Mouse (Mus musculus): ENCODE results near the gene Nme6. TPM values are rescaled to one million over a fixed set of nuclear protein-coding genes. Genes with fewer than 3 reads are reported as not detected.
"Not testable (repeated sequence)": the region's sequence is repeated elsewhere in the genome, so short reads cannot be mapped to it uniquely, and the experiment has no call there.

The Nme6 gene
- 19.5 and 22.1 TPM in 2 replicates for polyA plus RNA-seq (2012; rRNA removed)

DNA sequence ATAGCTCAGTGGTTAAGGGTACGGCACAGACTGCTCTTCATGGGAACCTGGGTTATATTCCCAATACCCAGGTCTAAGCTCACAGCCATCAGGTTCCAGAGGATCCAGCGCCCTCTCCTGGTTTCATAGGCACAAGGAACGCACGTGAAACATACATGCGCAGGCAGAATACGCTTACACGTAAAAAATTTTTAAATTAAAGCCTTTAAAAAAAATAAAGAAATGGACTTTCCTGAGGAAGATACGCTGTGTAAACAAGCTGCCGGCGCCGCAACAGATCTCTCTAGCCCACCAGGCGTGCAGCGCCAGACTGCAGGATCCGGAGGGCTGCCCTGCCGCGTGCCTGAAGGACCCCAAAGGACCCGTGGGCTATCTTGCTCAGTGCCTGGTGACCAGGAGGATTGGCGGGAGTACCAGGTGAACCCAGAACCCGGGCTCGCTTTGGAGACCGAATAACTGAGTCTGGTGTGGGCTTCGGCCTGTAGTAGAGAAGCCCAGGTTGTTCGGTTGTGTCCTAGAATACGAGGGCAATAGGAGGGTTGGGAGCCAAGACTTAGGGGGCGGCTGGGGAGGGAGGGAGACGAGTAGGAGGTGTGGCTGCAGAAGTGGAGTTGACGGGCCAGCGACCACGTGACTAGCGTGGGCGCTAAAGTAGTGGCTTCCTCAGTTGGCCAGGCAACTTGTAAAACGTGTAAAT, at the start of gene Nme6:
TSS of gene Nme6 (plus strand) at position 359 of the 697 bp plus-strand sequence.
- peak; percentile 68 for DNase-seq (ENCODE audit: low spot score)

DNA sequence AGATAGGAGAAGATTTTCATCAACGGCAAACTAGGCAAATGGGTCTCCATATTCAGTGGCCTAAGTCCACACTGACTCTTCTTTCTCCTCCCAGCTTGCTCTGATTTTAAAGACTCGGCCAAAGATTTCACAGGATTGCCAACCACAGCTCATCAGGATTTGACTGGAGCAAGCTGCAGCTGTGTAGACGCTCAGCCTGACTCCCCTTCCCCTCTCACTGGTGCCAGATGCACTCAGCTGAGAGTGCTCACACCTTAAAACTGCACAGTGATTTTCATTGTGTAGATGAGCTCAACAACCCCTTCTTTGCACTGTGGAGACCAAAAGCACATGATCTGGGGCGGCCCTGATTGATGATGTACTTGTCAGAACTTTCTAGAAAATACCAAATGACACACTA, 42.0 kb upstream of the Nme6 start, which contains the start of gene Fbxw27:
TSS of gene Fbxw27 (minus strand) at position 101 of the 400 bp plus-strand sequence.
- DNase-seq (ENCODE audit: low spot score) = not testable (repeated sequence)

DNA sequence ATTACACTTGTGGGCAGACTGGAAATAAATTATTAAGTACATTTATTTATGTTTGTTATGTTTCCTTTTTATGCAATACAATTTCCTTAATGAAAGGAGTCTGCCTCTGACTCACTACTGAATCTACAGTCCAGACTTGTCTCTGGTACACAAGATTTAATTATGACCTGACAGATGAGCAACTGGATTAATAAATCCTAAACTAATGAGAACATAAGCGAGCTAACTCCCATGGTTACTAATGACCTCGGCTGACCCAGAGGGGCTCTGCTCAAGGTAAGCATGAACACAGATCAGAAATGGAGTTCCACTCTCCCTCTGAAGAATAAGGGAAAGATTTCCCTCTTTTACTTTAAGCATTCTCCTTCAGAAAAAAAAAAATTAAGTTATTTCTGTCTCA, 37.3 kb upstream of the Nme6 start:
- no peak for DNase-seq (ENCODE audit: low spot score)

DNA sequence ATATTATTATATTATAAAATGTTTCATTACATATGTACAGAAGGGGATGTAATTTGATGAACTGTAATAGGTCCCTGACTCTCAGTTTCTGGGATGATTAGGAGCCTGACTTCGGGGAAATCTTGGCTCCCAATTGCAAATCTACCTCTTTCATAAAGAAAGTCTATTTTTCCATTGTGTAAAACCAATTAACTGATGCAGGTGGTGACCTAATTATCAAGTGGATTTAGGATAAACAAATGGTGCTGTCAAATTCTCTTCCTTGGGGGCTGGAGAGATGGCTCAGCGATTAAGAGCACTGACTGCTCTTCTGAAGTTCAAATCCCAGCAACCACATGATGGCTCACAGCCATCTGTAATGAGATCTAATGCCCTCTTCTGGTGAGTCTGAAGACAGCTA, 36.7 kb upstream of the Nme6 start:
- DNase-seq (ENCODE audit: low spot score) = no peak

DNA sequence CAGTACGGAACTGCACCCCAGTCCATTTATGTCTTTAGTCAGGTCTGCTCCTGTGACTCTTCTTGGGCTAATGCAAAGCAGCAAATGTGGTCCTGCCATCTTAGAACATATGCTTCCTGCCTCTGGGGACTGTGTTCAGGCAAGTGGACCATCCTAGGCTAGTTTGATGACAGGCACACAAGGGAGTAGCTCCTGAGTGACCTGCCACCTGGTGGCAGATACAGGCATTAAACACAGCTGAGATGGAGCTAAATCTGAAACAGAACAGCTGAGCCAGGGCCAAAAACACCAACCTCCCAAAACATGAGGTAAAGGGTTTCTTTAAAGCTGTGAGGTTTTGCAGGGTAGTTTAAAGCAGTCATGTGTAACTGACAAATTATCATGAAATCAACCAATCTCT, 34.5 kb upstream of the Nme6 start:
- DNase-seq (ENCODE audit: low spot score) = no peak

DNA sequence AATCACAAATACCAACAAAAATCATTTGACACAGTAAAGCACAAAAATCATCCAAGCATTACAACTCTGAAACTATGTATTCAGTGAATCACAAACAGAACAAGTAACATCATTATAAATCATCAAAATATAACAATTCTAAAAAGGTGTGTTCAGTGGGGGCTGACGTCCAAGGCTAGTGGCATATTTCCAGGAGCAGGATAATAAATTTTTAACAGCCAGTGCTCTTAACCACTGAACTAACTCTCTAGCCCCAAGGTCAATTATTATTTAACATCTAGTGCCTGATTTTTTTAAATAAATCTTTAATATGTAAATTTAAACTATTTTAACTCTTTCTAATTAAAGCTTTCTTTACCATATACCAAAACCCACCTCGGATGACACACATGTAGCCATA, 27.0 kb upstream of the Nme6 start:
- not testable (repeated sequence) for DNase-seq (ENCODE audit: low spot score)

DNA sequence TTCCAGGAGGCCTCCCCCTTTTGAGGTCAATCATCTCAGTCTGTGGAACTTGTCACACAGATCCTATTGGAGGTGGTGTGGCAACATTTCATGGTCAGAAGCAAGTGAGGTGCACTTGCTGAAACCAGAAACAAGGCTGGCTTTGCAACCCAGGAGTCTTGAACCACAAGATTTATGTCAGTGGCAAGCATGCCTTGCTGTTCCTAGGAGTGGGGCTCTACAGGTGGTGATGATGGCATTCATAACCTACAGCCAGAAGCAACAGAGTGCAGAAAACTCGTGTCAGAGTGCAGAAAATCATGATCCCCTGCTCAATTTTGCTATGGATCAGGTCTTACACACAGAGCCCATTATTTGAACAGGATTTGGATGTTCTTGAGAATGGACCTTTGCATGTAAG, 26.3 kb upstream of the Nme6 start:
- DNase-seq (ENCODE audit: low spot score) = no peak

DNA sequence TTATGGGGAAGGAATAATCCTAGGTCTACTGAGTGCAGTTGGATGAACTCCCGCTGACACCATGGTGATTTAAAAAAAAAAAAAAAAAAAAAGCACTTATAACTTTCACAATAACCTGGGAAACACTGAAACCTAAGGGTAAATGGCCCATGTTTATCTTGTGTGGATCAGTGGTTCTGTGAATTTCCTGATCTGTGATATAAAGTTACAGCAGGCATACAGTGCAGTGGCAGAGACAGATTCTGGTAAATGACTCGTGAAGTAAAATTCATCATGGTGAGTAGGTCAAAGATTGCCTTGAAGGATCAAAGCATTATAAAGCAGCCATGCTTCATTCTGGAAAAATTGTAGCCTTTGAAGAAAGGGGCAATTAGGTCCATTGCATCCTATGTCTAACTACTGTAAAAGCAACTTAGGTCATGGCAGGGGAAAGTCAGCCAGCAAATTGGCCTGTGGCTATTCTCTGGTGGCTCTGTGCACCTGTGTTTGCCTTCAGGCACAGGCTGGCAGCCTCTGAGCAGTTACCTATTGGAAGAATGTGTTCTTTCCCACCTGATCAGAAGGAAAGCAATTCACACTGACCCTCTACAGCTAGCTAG, 25.8 kb upstream of the Nme6 start:
- DNase-seq (ENCODE audit: low spot score) = no peak

DNA sequence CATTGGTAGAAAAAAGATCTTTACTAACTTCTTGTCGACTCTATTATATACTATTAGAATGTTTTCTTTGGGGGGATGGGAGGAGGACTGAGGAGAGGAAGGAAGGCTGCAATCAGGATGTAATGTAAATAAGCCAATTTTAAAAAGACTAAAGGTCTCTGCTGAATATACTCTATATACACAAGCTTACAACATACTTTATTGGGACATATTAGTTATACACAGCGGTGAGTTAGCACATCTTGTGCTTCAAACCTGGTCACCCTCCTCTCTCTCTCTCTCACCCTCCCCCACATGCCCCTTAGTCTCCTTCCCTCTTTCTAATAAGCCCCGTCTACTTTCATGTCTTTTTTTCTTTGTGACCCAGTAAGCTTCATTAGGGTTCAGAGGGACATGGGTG, 24.7 kb upstream of the Nme6 start:
- DNase-seq (ENCODE audit: low spot score) = no peak

DNA sequence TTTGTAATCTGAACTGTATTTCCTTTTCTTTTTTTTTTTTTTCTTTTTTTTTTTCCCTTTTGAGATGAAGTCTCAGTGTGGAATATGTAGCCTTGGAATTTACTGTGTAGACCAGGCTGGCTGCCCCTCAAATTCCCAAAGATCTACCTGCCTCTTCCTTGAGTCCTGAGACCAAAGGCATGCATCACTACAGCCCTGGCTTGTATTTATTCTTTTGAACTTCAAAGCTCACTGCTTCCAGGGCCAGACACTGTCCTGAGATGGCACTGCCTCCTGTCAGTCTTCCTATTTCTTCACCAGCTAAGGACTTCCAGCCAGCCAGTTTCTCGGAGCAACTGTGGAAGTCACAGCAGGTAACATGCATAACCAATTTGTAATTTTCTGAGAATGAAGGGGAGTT, 20.6 kb upstream of the Nme6 start, which contains the start of gene Spink8:
TSS of gene Spink8 (plus strand) at position 301 of the 400 bp plus-strand sequence.
- no peak for DNase-seq (ENCODE audit: low spot score)

DNA sequence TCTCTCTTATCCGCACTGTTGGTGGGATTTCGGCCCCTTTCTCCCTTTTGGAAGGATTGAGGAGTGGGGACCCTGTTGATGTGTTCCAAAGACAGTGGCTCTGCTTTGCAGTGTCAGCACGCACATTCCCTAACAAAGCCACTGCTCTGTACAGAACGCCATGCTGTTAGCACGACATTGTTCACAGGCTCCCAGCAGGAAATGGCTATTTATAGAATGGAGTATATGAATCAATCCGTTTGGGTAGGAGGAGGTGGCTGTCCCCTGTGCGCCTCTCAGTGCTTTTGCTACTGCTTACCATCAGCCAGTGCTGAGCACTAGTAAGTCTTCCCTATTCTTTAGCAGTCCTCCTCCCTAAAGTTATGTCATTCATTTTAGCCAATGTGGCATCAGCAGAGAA, 19.1 kb upstream of the Nme6 start:
- DNase-seq (ENCODE audit: low spot score) = no peak

DNA sequence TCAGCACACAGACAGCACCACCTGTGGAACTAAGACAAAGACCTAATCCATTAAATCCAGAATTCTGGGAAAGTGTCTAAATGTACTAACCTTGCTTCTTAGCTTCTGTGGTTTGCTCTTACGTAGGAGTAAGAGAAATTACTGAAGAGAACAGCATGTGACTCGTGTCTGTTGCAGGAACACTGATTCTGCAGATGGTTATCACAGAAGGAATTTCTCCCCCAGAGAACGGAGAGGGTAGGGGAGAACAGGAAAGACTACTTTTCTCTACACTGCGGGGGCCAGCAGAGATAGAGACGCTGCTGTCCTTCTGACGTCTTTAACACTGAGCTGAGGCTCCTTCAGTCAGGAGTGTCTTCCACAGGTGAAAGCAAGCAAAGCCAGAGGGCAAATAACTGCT, 16.2 kb upstream of the Nme6 start:
- no peak for DNase-seq (ENCODE audit: low spot score)

DNA sequence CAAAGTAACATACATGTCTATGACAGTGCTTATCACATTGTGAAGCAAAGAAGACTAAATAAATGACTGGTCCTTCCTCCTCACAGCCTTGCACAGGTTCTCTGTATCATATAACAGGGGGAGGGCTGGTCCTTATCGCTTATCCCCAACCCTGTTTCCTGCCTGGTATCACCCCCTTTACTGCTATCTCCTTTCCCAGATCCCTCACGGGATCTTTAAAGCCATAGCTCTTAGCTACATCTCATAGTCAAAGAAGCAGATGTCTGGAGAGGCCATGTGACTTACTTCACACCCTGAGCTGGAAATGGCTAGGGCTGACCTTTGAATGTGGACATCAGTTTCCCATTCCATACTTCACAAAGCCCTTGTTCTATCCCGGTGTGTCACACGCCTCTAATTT, 6.8 kb upstream of the Nme6 start:
- no peak for DNase-seq (ENCODE audit: low spot score)

DNA sequence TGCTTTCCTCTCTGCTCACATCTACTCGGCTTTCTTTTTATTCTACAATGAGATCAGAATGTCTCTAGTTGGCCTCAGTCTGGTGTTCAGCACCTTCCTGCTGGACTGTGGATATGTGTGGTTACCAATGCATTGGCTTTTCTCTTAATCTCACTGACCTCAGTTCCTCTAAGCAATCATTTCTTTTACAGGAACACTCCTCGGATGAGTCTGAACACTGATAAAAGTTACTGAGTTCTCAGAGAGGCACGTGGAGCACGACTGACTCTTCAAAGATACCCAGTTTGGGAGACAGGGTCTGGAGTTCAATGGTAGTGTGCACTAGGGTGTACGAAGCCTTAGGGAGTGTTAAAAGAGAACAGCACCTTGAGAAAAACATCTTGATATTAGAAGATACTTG, 6.4 kb upstream of the Nme6 start:
- DNase-seq (ENCODE audit: low spot score) = no peak

DNA sequence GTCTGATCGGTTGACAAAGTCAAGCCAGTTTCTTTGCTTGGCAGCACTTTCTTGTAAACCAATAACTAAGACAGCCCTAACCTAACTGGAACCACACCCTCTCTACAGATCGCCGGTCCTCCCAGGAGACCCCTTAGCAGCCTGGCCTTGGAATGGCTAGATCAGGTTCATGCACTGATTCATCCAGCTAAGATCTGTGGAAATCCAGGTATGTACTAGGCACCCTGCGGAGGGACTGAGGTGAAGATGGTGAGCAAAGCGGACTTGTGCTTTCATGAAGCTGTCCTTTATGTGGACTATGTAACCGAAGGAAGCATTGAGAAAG, 501 bp downstream of the Nme6 start:
- peak; percentile 23 for DNase-seq (ENCODE audit: low spot score)

DNA sequence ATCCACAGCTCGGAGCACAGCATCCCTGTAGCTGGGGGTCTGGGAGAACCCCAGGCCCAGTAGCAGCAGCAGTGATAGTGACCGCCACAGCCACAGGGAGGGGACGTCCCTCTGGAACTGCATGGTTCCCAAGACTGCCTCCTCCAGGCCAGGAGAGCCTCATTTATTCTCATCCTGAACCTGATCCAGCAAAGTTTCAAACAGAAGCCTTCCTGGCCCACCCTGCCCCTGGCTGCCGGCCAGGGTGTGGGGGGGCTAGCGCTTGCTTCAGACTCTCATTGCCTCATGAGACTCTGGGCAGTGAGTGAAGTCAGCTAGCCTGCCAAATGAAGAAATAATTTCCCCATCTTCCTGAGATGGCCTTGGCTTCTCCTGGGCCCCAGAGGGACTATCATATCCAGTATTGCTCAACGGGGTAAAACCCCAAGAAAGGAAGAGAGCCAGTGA, 16.8 kb downstream of the Nme6 start, which contains the start of gene Camp:
TSS of gene Camp (minus strand) at position 306 of the 447 bp plus-strand sequence.
- no peak for DNase-seq (ENCODE audit: low spot score)

DNA sequence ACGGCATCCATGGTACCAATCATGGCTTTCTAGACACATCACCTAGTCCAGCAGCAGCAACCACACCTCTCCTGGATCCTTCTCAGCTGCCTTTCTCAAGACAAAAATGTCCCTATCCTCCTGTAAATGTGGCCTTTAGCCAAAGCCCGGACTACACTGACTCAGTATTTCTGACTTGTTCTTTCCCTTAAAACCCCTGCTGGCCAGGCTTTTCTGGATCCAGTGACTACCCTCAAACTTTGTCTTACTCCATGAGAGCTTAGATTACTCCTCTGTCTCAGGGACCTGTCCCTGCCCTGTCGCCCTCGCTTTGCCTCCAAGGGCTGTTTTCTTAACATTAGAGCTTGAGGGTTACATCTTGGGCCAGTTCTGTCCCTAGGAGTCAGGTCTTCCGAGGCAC, 17.6 kb downstream of the Nme6 start:
- DNase-seq (ENCODE audit: low spot score) = no peak

DNA sequence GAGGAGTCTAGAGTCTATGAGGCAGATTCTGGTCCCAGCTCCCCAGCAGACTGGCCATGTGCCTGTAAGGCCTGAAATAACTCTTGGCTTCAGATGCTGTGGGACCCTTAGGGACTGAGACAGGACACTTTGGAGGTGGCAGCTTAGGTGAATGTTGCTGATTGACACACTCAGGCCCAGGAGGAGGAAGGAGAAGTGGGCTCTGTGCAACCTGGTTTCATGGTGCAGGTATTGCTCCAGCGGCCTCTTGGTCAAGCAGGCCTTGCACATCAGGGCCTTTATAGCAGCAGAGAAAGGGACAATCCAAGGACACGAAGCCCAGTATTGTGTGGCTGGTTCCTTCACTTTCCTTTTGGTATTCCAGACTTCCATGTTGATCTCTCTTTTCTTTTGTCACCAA, 21.8 kb downstream of the Nme6 start:
- no peak for DNase-seq (ENCODE audit: low spot score)

DNA sequence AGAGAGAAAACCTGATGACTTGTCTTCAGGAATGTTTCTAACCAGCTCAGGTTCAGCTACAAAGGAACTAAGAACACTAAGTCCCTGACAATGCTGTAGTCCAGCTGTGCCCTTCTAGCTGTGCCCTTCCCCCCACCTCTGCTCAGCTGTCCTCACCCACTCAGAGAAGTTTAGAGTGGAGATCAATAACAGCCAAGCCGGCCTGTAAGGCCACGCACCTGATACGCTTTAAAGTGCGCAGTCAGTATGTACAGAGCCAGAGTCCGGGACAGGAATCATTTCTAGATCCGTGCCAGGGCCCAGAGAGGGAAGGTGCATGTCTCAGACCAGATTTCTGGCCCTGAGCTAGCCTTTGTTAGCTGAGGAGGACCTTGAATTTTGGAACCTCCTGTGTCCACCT, 23.4 kb downstream of the Nme6 start:
- no peak for DNase-seq (ENCODE audit: low spot score)

DNA sequence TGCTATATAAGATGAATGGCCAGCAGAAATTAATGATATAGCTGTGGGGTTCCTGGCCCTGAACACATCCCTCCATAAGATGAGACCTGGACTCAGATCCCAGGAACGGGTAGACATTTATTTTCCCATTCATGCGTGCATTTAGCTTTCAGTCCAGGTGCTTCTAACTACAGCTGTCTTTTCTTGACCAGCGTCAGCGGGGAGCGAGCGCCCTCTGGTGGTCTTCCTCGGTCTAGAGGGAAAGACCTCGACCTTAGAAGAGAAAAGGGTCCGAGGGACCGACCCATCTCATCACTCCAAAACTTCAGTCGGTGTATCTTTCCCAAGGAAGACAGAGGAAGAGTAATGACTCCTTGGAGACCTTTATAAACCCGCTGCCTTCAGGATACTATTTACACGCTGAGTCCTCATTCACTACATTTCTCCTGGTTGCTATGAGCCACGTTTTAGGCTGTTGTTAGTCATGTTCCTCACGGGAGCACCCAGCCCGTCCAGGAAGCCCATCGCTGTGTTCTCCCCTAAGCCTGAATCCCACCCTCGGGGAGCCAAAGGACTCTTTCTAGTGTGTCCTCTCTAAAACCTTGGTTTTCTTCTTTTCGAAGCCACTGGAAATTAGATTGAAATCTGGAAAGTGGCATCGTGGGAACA, 30.0 kb downstream of the Nme6 start:
- peak; percentile 66 for DNase-seq (ENCODE audit: low spot score)

DNA sequence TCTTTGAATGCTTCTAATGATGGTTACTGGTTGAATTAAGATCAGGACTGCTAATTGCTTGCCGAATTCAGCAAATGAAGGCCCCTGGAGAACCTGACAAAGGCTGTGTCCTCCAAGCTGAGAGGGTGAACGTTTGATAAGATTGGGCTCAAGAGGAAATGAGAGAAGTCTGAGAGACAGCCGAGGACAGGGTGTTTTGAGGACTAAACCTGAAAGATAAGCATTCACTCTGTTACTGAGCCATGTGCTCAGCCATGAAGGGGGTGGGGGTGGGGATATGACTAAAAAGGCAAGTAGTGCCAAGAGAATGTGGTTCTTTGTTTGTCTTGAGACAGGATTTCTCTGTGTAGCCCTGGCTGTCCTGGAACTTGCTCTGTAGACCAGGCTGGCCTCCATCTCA, 30.5 kb downstream of the Nme6 start:
- no peak for DNase-seq (ENCODE audit: low spot score)

DNA sequence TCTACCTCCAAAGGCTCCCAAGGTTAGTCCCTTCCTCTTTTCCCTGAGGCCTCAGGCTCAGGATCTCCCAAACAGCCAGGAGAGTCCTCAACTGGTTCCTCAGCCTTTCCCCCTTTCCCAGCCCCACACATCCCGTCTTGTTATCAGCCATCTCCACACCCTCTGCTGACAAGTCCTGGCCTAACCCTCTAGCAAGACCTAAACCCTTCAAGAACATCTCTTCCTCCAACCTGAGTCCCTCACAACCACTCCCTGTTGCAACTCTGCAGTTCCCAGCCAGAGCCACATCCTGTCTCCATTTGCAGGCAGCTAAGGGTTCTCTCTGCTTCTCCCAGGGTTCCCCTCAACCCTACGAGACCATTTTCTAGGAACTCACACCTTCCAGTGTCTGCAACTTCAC, 33.7 kb downstream of the Nme6 start:
- DNase-seq (ENCODE audit: low spot score) = no peak

DNA sequence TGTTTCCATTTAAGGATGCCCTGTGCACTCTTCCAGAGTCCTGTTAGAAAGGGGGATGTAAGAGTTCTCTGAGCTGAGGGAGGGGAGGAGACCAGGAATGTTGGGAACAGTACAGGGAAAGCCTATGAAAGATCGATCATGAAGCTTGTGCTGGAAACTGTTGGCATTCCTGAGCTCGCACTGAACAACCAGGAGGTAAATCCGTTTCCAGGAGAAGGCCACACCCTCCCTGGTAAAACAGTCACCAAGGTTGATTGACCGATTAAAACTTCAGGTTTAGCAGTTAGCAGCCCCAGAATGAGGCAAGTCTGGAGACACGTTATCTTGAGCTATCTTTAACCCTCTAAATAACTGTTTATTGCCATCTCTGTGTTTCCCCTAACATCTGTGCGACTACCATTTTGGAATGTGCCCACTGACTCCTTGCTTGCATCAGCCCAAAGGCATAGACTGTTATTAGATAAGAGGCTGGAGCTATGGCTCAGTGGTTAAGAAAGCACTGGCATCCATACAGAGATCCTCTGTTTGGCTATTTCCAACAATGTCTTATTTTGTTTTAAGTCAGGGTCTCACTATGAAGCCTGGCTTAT, 38.5 kb downstream of the Nme6 start:
- no peak for DNase-seq (ENCODE audit: low spot score)

Data from urinary bladder, adult 2 months (tissue).